Mouse (Mus musculus): ENCODE data around the gene Dnajc1.

- TF ChIP-seq CHD2 (IDR thresholded peaks at IDR 0.05; ENCODE audit: low read depth, low read length) (no peak), ZNF384 (IDR thresholded peaks at IDR 0.05; ENCODE audit: low read depth, low read length) (no peak), MAFK (IDR thresholded peaks at IDR 0.05; ENCODE audit: insufficient read depth, low read depth, low read length) (no peak)
These were observed 190.7 kb downstream of the Dnajc1 start for GRCm38 (mm10) chr2:18201820-18202462.

All from ES-E14 (cell line).